Mouse (Mus musculus) natural killer cell, adult 2 months (primary cell): Measurements from ENCODE around the gene Mtcl1.
A peak's percentile ranks its signal among the peaks of the same experiment; 100 is the strongest.

Experiments
- DNase-seq, 2 experiments: peaks; one replicate each; pipeline ENCODE4 v3.0.0; 2022; ENCODE audit warnings: low spot score in 2 of 2

Mtcl1 gene

DNA sequence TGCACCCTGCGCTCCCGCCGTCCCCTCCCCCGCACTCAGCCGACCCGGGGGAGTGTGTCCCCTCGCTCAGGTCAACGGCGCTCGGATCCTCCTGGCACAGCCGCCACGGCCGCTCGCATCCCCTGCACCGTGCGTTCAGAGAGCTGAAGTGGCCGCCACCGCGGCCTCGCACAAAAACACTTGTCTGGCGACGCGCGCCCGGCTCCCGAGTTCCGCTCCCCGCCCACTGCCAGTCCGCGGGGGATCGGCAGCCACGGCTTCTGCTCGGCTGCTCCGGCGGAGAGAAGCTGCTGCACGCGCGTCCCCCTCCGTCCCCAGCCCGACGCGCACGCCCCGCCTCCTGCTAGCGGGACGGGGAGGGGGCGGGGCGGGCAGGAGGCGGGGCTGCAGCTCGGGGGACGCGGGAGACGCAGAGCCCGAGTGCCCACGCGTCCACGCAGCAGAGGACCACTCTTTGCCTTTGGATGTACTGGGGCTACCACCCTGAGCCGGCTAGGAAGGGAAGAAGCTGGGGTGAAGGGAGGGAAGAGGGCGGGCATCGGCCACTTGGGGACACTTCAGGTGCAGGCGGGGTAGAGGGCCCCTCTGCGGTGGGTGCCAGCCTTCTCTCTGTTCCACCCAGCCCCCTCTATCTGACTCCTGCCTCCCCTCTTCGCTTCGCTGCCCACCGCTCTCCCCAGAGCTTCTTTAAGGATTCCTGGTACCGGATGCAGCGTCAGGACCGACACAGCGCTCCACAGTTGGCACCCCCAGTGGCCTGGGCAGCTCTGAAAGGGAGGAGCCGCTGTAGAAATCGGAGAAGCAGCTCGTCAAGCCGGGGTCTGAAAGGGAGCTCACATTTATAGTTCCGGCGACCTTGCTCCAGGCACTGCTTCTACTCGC, at the start of gene Mtcl1:
Gene Mtcl1 (minus strand): TSS at position 291 of the 882 bp plus-strand sequence.
- DNase-seq = peak; percentile 6 to 7

DNA sequence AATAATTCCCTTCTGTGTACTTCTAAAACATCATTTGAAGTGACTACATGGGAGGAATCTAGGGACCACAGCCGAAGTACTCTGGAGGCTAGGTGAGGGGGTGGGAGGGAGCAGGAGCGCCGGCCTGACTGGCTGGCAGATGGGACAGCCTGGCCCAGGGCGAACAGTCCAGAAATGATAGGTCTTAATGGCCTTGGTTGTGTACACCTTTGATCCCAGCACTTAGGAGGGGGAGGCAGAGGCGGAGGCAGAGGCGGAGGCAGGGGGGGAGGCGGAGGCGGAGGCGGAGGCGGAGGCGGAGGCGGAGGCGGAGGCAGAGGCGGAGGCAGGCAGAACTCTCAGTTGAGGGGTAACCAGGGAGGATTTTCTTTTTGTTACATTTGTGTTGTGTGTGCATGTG, 49.0 kb upstream of the Mtcl1 start:
- DNase-seq = no peak

GRCm38 (mm10) chr17:66496589-66496988, 47.0 kb upstream of the Mtcl1 start:
- DNase-seq = no peak

- DNase-seq = peak in 1 of 2 experiments; percentile 18
Measured at GRCm38 (mm10) chr17:66490022-66490601, 40.6 kb upstream of the Mtcl1 start.

DNA sequence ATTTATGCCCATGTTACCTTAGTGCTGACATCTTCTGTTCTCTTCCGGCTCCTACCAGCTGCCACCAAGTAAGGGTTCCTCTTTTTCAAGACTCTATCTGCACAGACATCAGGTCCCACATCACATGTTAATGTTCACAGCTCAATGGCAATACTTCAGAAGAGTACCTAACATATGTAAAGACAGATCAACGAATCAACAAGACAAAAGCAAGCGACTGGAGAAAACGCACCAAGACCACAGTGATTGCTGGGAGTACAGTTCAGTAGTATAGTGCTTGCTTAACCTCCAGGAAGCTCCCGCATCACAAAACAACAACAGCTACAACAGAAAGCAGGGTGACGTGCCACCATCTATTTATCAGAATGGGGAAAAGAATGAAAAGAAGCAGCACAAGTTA, 37.0 kb upstream of the Mtcl1 start:
- no peak for DNase-seq

GRCm38 (mm10) chr17:66485742-66486141, 36.2 kb upstream of the Mtcl1 start:
- DNase-seq = peak; percentile 10 to 33

- no peak for DNase-seq
Measured at GRCm38 (mm10) chr17:66484965-66485364, 35.4 kb upstream of the Mtcl1 start.

GRCm38 (mm10) chr17:66483651-66484454, 34.3 kb upstream of the Mtcl1 start:
- no peak for DNase-seq

- no peak for DNase-seq
Measured at GRCm38 (mm10) chr17:66481295-66481694, 31.7 kb upstream of the Mtcl1 start.

GRCm38 (mm10) chr17:66480491-66481278, 31.1 kb upstream of the Mtcl1 start:
- DNase-seq = no peak

GRCm38 (mm10) chr17:66479813-66480490, 30.4 kb upstream of the Mtcl1 start:
- no peak for DNase-seq

GRCm38 (mm10) chr17:66479311-66479710, 29.8 kb upstream of the Mtcl1 start:
- DNase-seq = no peak

- DNase-seq = no peak
Measured at GRCm38 (mm10) chr17:66473205-66473604, 23.7 kb upstream of the Mtcl1 start.

- DNase-seq = no peak
Measured at GRCm38 (mm10) chr17:66471775-66472174, 22.2 kb upstream of the Mtcl1 start.

DNA sequence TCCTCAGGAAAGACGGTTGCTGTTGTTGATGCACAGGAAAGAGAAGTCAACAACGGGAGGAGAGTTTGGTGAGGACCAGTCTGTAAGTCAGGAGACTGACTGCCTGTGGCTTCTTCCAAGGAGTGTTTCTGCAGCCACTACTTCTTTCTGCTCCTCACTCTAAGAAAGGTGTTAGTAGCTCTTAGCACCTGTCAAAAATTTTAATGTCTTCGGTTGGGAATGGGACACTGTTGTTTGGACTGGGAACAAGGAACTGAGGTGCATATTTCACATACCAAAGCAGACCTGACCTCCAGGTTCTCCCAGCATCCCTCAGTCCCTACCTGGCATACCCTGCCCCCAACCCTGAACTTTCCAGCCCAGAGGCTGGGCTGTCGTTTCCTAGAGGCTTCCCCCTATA, 21.7 kb upstream of the Mtcl1 start:
- no peak for DNase-seq

- DNase-seq = no peak
Measured at GRCm38 (mm10) chr17:66470020-66470419, 20.5 kb upstream of the Mtcl1 start.

DNA sequence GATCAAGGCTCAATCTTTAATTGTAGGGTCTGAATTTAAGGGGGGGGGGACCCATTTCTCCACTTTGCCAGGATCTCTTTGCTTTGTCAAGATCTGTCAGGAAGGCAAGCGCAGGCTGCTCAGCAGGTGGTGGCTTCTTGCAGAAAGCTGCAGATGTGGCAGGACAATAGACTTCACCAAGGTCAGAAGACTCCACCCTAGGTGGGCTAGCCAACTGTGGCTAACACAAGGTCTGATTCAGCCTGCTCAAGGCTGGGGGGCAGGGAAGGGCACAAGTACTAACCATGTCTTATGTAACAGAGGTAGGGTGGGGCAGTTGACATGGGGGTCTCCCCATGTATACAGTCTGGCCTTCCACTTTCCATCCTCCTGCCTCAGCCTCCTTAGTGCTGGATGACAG, 7.7 kb upstream of the Mtcl1 start:
- no peak for DNase-seq

DNA sequence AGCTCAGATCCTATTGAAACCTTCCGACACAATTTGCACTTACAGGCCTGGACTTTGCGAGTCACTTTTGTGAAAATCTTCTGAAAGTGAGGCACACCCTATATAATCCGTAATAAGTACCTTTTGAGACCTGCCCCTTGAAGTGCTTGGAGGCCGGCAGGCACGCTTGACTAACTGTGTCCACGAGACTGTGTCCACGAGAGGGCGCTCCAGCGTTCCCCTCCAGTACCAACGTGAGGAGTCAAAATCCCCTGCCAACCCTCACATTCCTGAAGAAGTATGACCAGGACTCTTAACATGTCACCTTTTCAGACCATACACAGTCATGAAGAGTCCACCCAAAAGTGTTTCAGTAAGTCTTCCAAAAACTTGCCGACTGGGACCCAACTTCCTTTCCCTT, 1.6 kb upstream of the Mtcl1 start:
- DNase-seq = peak; percentile 41 to 49

DNA sequence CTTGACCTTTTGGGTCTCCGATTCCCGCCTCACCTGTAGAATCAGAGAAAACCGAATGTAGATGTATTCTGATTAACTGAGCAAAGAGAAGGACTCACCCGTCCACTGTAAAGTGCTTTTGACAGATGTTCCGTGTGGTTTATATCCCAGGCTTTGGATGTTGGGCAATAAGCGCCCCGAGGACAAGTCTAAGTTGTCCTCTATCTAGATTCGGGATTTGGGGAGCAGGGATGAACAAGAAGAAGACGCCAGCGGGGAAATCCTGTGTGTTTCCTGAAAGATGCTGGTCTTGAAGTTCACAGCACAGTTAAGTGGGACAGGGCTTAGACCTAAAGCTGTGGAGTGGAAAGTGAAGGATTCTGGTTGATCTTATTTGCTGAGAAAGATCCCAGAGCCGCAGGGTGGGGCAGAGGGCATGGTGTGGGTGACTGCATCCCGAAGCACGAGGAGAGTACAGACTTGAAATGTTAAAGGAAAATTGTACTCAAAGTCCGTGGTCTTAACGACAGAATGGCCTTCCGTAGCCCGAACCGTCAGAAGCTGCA, 1.0 kb upstream of the Mtcl1 start:
- DNase-seq = no peak
